Mouse (Mus musculus): ENCODE data around the gene Ankfn1.
A peak's percentile ranks its signal among the peaks of the same experiment; 100 is the strongest.

The Ankfn1 gene

GRCm38 (mm10) chr11:89676922-89677321 is 100.5 kb downstream of the Ankfn1 start:
- no peak for DNase-seq (ENCODE audit: low spot score in 2 of 2)

- no peak for DNase-seq (ENCODE audit: low spot score in 2 of 2)
Observed at GRCm38 (mm10) chr11:89673916-89674507, 103.4 kb downstream of the Ankfn1 start.

GRCm38 (mm10) chr11:89672510-89673085 is 104.9 kb downstream of the Ankfn1 start:
- DNase-seq (ENCODE audit: low spot score in 2 of 2): no peak

GRCm38 (mm10) chr11:89665170-89665880 is 112.1 kb downstream of the Ankfn1 start:
- no peak for DNase-seq (ENCODE audit: low spot score in 2 of 2)

- DNase-seq (ENCODE audit: low spot score in 2 of 2): no peak
Observed at GRCm38 (mm10) chr11:89659048-89659447, 118.4 kb downstream of the Ankfn1 start.

- DNase-seq (ENCODE audit: low spot score in 2 of 2): no peak
Observed at GRCm38 (mm10) chr11:89656556-89656955, 120.9 kb downstream of the Ankfn1 start.

GRCm38 (mm10) chr11:89635740-89636139 is 141.7 kb downstream of the Ankfn1 start:
- no peak for DNase-seq (ENCODE audit: low spot score in 2 of 2)

- DNase-seq (ENCODE audit: low spot score in 2 of 2): no peak
Observed at GRCm38 (mm10) chr11:89631315-89631714, 146.1 kb downstream of the Ankfn1 start.

- no peak for DNase-seq (ENCODE audit: low spot score in 2 of 2)
Observed at GRCm38 (mm10) chr11:89628562-89628961, 148.9 kb downstream of the Ankfn1 start.

- DNase-seq (ENCODE audit: low spot score in 2 of 2): no peak
Observed at GRCm38 (mm10) chr11:89627232-89627631, 150.2 kb downstream of the Ankfn1 start.

- DNase-seq (ENCODE audit: low spot score in 2 of 2): no peak
Observed at GRCm38 (mm10) chr11:89623698-89624445, 153.6 kb downstream of the Ankfn1 start.

GRCm38 (mm10) chr11:89619955-89620354 is 157.5 kb downstream of the Ankfn1 start:
- DNase-seq (ENCODE audit: low spot score in 2 of 2): no peak

GRCm38 (mm10) chr11:89615806-89616205 is 161.6 kb downstream of the Ankfn1 start:
- DNase-seq (ENCODE audit: low spot score in 2 of 2): no peak

GRCm38 (mm10) chr11:89611596-89611995 is 165.9 kb downstream of the Ankfn1 start:
- DNase-seq (ENCODE audit: low spot score in 2 of 2): no peak

- DNase-seq (ENCODE audit: low spot score in 2 of 2): no peak
Observed at GRCm38 (mm10) chr11:89608071-89608470, 169.4 kb downstream of the Ankfn1 start.

GRCm38 (mm10) chr11:89607270-89607669 is 170.2 kb downstream of the Ankfn1 start:
- no peak for DNase-seq (ENCODE audit: low spot score in 2 of 2)

- DNase-seq (ENCODE audit: low spot score in 2 of 2): no peak
Observed at GRCm38 (mm10) chr11:89606346-89606745, 171.1 kb downstream of the Ankfn1 start.

GRCm38 (mm10) chr11:89602966-89603365 is 174.5 kb downstream of the Ankfn1 start:
- DNase-seq (ENCODE audit: low spot score in 2 of 2): no peak

GRCm38 (mm10) chr11:89600921-89601515 is 176.4 kb downstream of the Ankfn1 start:
- DNase-seq (ENCODE audit: low spot score in 2 of 2): no peak

GRCm38 (mm10) chr11:89590273-89590874 is 187.1 kb downstream of the Ankfn1 start:
- no peak for DNase-seq (ENCODE audit: low spot score in 2 of 2)

- no peak for DNase-seq (ENCODE audit: low spot score in 2 of 2)
Observed at GRCm38 (mm10) chr11:89586341-89586740, 191.1 kb downstream of the Ankfn1 start.

- DNase-seq (ENCODE audit: low spot score in 2 of 2): peak in 1 of 2 experiments; percentile 16
Observed at GRCm38 (mm10) chr11:89579826-89580225, 197.6 kb downstream of the Ankfn1 start.

Data from urinary bladder, adult 18-20 months (tissue).